ENCODE assay signal across 10 mouse cellular contexts in genomic region chr5:21057217-21057616, GRCm38 (mm10). TPM values are rescaled to one million over a fixed set of nuclear protein-coding genes. Genes with fewer than 3 reads are reported as not detected.
A peak's percentile ranks its signal among the peaks of the same experiment; 100 is the strongest.
DNase-seq lines count a peak whose midpoint lies in the region; ATAC-seq and TF ChIP-seq lines count a peak whose summit lies in the region.
"Had no signal": no experiment of that assay in that cellular context is flagged by ENCODE, and none has a peak within 500 bp of the region (broad histone marks: within the 10 kb centered on the region; RNA-seq: fewer than 3 reads in every experiment).

No protein-coding gene starts in this region.

- no peaks in the 10 kb centered on the region for H3K9me3 ChIP-seq in intestine, embryonic 14.5 days (ENCODE audit: control insufficient read depth, low read length)
- H3K9me3 ChIP-seq in intestine, embryonic 16.5 days (ENCODE audit: control insufficient read depth, low read length), result no peaks in the 10 kb centered on the region
- H3K9me3 ChIP-seq in CH12.LX (replicated peaks; ENCODE audit: low read length), result no peaks in the 10 kb centered on the region
- H3K9me3 ChIP-seq in embryonic facial prominence, embryonic 10.5 days, result no peaks in the 10 kb centered on the region
- no peaks in the 10 kb centered on the region for H3K9me3 ChIP-seq in liver, embryonic 13.5 days (replicated peaks)
- H3K9me3 ChIP-seq: embryonic facial prominence, embryonic 12.5 days; G1E had no signal

- no peak for TF ChIP-seq CTCF in CH12.LX (conservative IDR thresholded peaks at IDR 0.05 in 1 of 2, IDR thresholded peaks at IDR 0.05 in 1 of 2; ENCODE audit: low read depth in 2 of 2, low read length in 2 of 2)

- H3K4me3 ChIP-seq in intestine, embryonic 14.5 days (ENCODE audit: low read depth, low read length), result peak overlapping the region; percentile 98
- H3K4me3 ChIP-seq in intestine, embryonic 16.5 days (ENCODE audit: low read length), result no peak overlapping the region
- peak overlapping the region in 2 of 3 experiments; percentile 58 to 69 for H3K4me3 ChIP-seq in CH12.LX (replicated peaks in 1 of 3; ENCODE audit: low read depth in 2 of 3, low read length in 2 of 3, poor library complexity in 1 of 3)
- H3K4me3 ChIP-seq in embryonic facial prominence, embryonic 10.5 days, result peak overlapping the region; percentile 97
- H3K4me3 ChIP-seq in liver, embryonic 13.5 days (replicated peaks), result peak overlapping the region; percentile 97

- TF ChIP-seq RAD21 in CH12.LX (IDR thresholded peaks at IDR 0.05; ENCODE audit: low read depth, low read length), result no peak

- H3K79me2 ChIP-seq in CH12.LX (replicated peaks; ENCODE audit: control insufficient read depth, extremely low read depth, insufficient read depth, poor library complexity, severe bottlenecking), result peaks cover 7% of the 10 kb centered on the region

- no peak for TF ChIP-seq EP300 in CH12.LX (IDR thresholded peaks at IDR 0.05; ENCODE audit: low read length)

- no peak overlapping the region for H3K9ac ChIP-seq in intestine, embryonic 14.5 days (ENCODE audit: low read length)
- H3K9ac ChIP-seq in intestine, embryonic 16.5 days (ENCODE audit: low read depth, low read length), result no peak overlapping the region
- H3K9ac ChIP-seq in CH12.LX (ENCODE audit: insufficient read depth, low read depth), result peak overlapping the region; percentile 91; the same call in 1 of the 2 replicates
- peak overlapping the region; percentile 80 for H3K9ac ChIP-seq in liver, embryonic 13.5 days

- H3K4me1 ChIP-seq in intestine, embryonic 14.5 days (replicated peaks; ENCODE audit: control insufficient read depth, insufficient read depth, low read length), result peaks cover 7% of the 10 kb centered on the region
- H3K4me1 ChIP-seq in intestine, embryonic 16.5 days (ENCODE audit: control insufficient read depth, insufficient read depth, low read length), result peaks cover 4% of the 10 kb centered on the region
- H3K4me1 ChIP-seq in CH12.LX (ENCODE audit: control insufficient read depth in 1 of 2, insufficient read depth in 2 of 2), result peaks cover 2 to 13% of the 10 kb centered on the region in 2 experiments; a peak in 2 of 4 replicates
- H3K4me1 ChIP-seq in embryonic facial prominence, embryonic 10.5 days, result peaks cover 22% of the 10 kb centered on the region
- H3K4me1 ChIP-seq in liver, embryonic 13.5 days (replicated peaks), result peaks cover 18% of the 10 kb centered on the region

- peak overlapping the region; percentile 62 for H3K4me2 ChIP-seq in intestine, embryonic 14.5 days (ENCODE audit: low read length)
- no peak overlapping the region for H3K4me2 ChIP-seq in intestine, embryonic 16.5 days (ENCODE audit: low read depth, low read length)
- H3K4me2 ChIP-seq in CH12.LX (ENCODE audit: insufficient read depth, low read depth, poor library complexity, severe bottlenecking), result peak overlapping the region; percentile 8; the same call in 1 of the 2 replicates
- peak overlapping the region; percentile 87 for H3K4me2 ChIP-seq in liver, embryonic 13.5 days

- in situ Hi-C loops in CH12.LX (cut with MboI; ENCODE audit: low pct_ligation_motif_present, low pct_unique_long_range_greater_than_20kb, low sequenced_read_pairs), result no loop called here

- no peak for TF ChIP-seq POLR2A in CH12.LX (IDR thresholded peaks at IDR 0.05; ENCODE audit: low read depth, low read length)

- 77% methylated on average over 2 of the region's 2 CpGs for WGBS in intestine, embryonic 14.5 days
- WGBS in intestine, embryonic 16.5 days, result 84% methylated on average over 2 of the region's 2 CpGs
- 91% methylated on average over 2 of the region's 2 CpGs for WGBS in embryonic facial prominence, embryonic 10.5 days
- 59% methylated on average over 2 of the region's 2 CpGs for WGBS in liver, embryonic 13.5 days (ENCODE audit: insufficient replicate concordance)

- H3K27ac ChIP-seq in intestine, embryonic 14.5 days (ENCODE audit: low read depth), result no peak overlapping the region
- H3K27ac ChIP-seq in intestine, embryonic 16.5 days (ENCODE audit: low read length), result no peak overlapping the region
- no peak overlapping the region for H3K27ac ChIP-seq in CH12.LX (ENCODE audit: insufficient read depth, low read depth)
- no peak overlapping the region for H3K27ac ChIP-seq in embryonic facial prominence, embryonic 10.5 days (replicated peaks)
- peak overlapping the region; percentile 58 for H3K27ac ChIP-seq in liver, embryonic 13.5 days

- dilution Hi-C loops in CH12.LX (cut with MboI; ENCODE audit: extremely low pct_ligation_motif_present, extremely low pct_unique_long_range_greater_than_20kb, low sequenced_read_pairs), result no loop called here

- no peak for DNase-seq in intestine, embryonic 14.5 days (ENCODE audit: low spot score)
- DNase-seq in CH12.LX (ENCODE audit: extremely low read depth), result no peak
- no peak for DNase-seq in embryonic facial prominence, embryonic 10.5 days (ENCODE audit: low spot score)
- no peak for DNase-seq in liver, embryonic 13.5 days
- no peak for DNase-seq in right cerebral cortex, postnatal 14 days
- DNase-seq: thymus, postnatal 36 days had no signal

- ATAC-seq in intestine, embryonic 14.5 days (replicated peaks; ENCODE audit: low FRiP score, low TSS enrichment, low read depth), result no peak
- ATAC-seq in intestine, embryonic 16.5 days, result no peak
- no peak for ATAC-seq in liver, embryonic 13.5 days (ENCODE audit: low read depth)
- no peak for ATAC-seq in granulocyte monocyte progenitor cell, adult 5-6 weeks (replicated peaks; ENCODE audit: poor library complexity, severe bottlenecking)

- no peaks in the 10 kb centered on the region for H3K27me3 ChIP-seq in intestine, embryonic 14.5 days (replicated peaks; ENCODE audit: control insufficient read depth, insufficient read depth, low read length)
- H3K27me3 ChIP-seq in intestine, embryonic 16.5 days (replicated peaks; ENCODE audit: control insufficient read depth, insufficient read depth, low read length), result no peaks in the 10 kb centered on the region
- no peaks in the 10 kb centered on the region for H3K27me3 ChIP-seq in CH12.LX (replicated peaks)
- no peaks in the 10 kb centered on the region for H3K27me3 ChIP-seq in embryonic facial prominence, embryonic 10.5 days (replicated peaks; ENCODE audit: low read depth, poor library complexity, severe bottlenecking)
- no peaks in the 10 kb centered on the region for H3K27me3 ChIP-seq in liver, embryonic 13.5 days
- H3K27me3 ChIP-seq: embryonic facial prominence, embryonic 12.5 days had no signal

- H3K36me3 ChIP-seq in intestine, embryonic 14.5 days (ENCODE audit: control insufficient read depth, insufficient read depth, low read length), result no peaks in the 10 kb centered on the region
- no peaks in the 10 kb centered on the region for H3K36me3 ChIP-seq in intestine, embryonic 16.5 days (ENCODE audit: control insufficient read depth, insufficient read depth, low read length)
- H3K36me3 ChIP-seq in CH12.LX (replicated peaks in 1 of 2; ENCODE audit: control insufficient read depth in 1 of 2, insufficient read depth in 1 of 2, low read length in 1 of 2), result no peaks in the 10 kb centered on the region
- no peaks in the 10 kb centered on the region for H3K36me3 ChIP-seq in embryonic facial prominence, embryonic 10.5 days (replicated peaks)
- no peaks in the 10 kb centered on the region for H3K36me3 ChIP-seq in liver, embryonic 13.5 days
- H3K36me3 ChIP-seq: embryonic facial prominence, embryonic 12.5 days; G1E had no signal

TF ChIP-seq in CH12.LX, 34 proteins besides CTCF, POLR2A, EP300 and RAD21:
- TF ChIP-seq RCOR1 (conservative IDR thresholded peaks at IDR 0.05; ENCODE audit: low read depth, low read length), result no peak
- TF ChIP-seq NELFE (IDR thresholded peaks at IDR 0.05; ENCODE audit: low read depth, low read length), result no peak
- no peak for TF ChIP-seq ETS1 (conservative IDR thresholded peaks at IDR 0.05; ENCODE audit: low read depth, low read length)
- no peak for TF ChIP-seq ZC3H11A (IDR thresholded peaks at IDR 0.05; ENCODE audit: low read depth, low read length)
- TF ChIP-seq POLR2AphosphoS2 (IDR thresholded peaks at IDR 0.05; ENCODE audit: low read depth, low read length), result no peak
- no peak for TF ChIP-seq USF2 (conservative IDR thresholded peaks at IDR 0.05; ENCODE audit: low read depth, low read length)
- TF ChIP-seq MXI1 (IDR thresholded peaks at IDR 0.05; ENCODE audit: low read depth, low read length), result no peak
- TF ChIP-seq CHD1 (IDR thresholded peaks at IDR 0.05; ENCODE audit: low read depth, low read length), result no peak
- no peak for TF ChIP-seq SIN3A (IDR thresholded peaks at IDR 0.05; ENCODE audit: low read length)
- TF ChIP-seq MAX (IDR thresholded peaks at IDR 0.05; ENCODE audit: low read length), result no peak
- no peak for TF ChIP-seq TCF12 (IDR thresholded peaks at IDR 0.05; ENCODE audit: low read depth, low read length)
- no peak for TF ChIP-seq CHD2 (IDR thresholded peaks at IDR 0.05; ENCODE audit: low read length)
- TF ChIP-seq ZKSCAN1 (IDR thresholded peaks at IDR 0.05; ENCODE audit: borderline replicate concordance, low read depth, low read length), result no peak
- no peak for TF ChIP-seq GABPA (IDR thresholded peaks at IDR 0.05; ENCODE audit: insufficient replicate concordance, low read depth, low read length)
- TF ChIP-seq KAT2A (IDR thresholded peaks at IDR 0.05; ENCODE audit: insufficient replicate concordance, low read length), result no peak
- TF ChIP-seq SMC3 (IDR thresholded peaks at IDR 0.05; ENCODE audit: low read depth, low read length), result no peak

RNA-seq across cellular contexts. Expression of gene Ptpn12, which starts 1.5 kb away (rescaled TPM):
- polyA plus RNA-seq in intestine, embryonic 14.5 days (2014; fragmentation: Nextera tagmentation; extraction: Ambion mirVana), result 22.1 and 24.7 TPM in 2 replicates
- polyA plus RNA-seq in intestine, embryonic 16.5 days (2015; fragmentation: Nextera tagmentation; extraction: Ambion mirVana), result 10.6 and 12.1 TPM in 2 replicates
- total RNA-seq in CH12.LX (2012; rRNA removed), result 3.2 and 4.1 TPM in 2 replicates
- 15.9 and 16.5 TPM in 2 replicates for total RNA-seq in CH12.LX (2014; rRNA removed)
- 12.7 and 14.4 TPM in 2 replicates for polyA plus RNA-seq in CH12.LX (2012; ENCODE audit: insufficient read length, low read depth)
- polyA plus RNA-seq in embryonic facial prominence, embryonic 10.5 days (2016; fragmentation: Nextera tagmentation; extraction: Ambion mirVana), result 22.6 and 25.6 TPM in 2 replicates
- polyA plus RNA-seq in liver, embryonic 13.5 days (2015; fragmentation: Nextera tagmentation; extraction: Ambion mirVana), result 11.5 and 11.9 TPM in 2 replicates
- 34.1 and 54.1 TPM in 2 replicates for total RNA-seq in granulocyte monocyte progenitor cell, adult 5-6 weeks (2014; fragmentation: Nextera tagmentation)
- total RNA-seq in granulocyte monocyte progenitor cell, adult 5-6 weeks (2017), result 21.7 and 27.4 TPM in 2 replicates

Comparison
In these comparisons a context has a peak if more than half of its experiments do, and no peak if none do; other contexts are left out.
1. H3K9ac ChIP-seq: peak in CH12.LX (single experiment) and liver, embryonic 13.5 days (single experiment); none in intestine, embryonic 14.5 days (single experiment) and intestine, embryonic 16.5 days (single experiment).